Mouse (Mus musculus): ENCODE data around the gene Usp18.

DNA sequence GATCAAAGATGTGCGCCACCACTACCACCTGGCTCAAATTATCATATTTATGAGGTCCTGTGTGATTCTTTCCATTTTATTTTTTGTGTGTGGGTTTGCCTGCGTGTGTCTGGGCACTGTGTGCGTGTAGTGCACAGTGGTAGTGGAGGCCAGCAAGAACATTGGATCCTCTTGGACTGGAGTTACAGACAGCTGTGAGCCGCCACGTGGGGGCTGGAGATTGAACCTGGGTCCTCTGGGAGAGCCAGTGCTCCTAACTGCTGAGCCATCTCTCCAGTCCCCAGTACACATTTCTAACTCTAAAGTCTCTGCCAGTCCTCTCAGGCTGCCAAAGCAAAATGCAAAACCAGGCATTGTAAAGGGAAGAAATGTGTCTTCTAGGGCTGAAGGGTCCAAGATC, 39.2 kb upstream of the Usp18 start:
- TF ChIP-seq CTCF (IDR thresholded peaks at IDR 0.05; ENCODE audit: extremely low read depth, insufficient read depth, low read length), result no peak
- TF ChIP-seq POLR2A (IDR thresholded peaks at IDR 0.05; ENCODE audit: extremely low read depth, insufficient read depth, low read length), result no peak

Measured in cortical plate, adult 2 months (tissue).